Mouse (Mus musculus) MEL (cell line): ENCODE measurements around the gene Igflr1.

Source experiments
- CTCF ChIP-seq, 3 experiments: IDR thresholded peaks in 2 of 3; conservative IDR thresholded peaks in 1 of 3; 2 replicates each; pipeline ENCODE4 v1.5.1; 2011 to 2012; ENCODE audit warnings: low read length in 3 of 3, low read depth in 2 of 3, mild to moderate bottlenecking in 2 of 3, improper control_type of control experiment in 1 of 3, inconsistent platforms in 1 of 3, mixed read lengths in 1 of 3, moderate library complexity in 1 of 3; ENCODE audit not compliant: control insufficient read depth in 1 of 3, insufficient read depth in 1 of 3, poor library complexity in 1 of 3, severe bottlenecking in 1 of 3
- E2F4 ChIP-seq: IDR thresholded peaks from 2 replicates; pipeline ENCODE4 v1.6.1; 2011; ENCODE audit warnings: low read depth, low read length, improper control_type of control experiment, borderline replicate concordance
- ELF1 ChIP-seq: IDR thresholded peaks from 2 replicates; pipeline ENCODE4 v1.6.1; 2014; ENCODE audit warnings: low read depth, mild to moderate bottlenecking, inconsistent platforms, low read length, improper control_type of control experiment, moderate library complexity
- EP300 ChIP-seq, 2 experiments: IDR thresholded peaks; 2 replicates each; pipeline ENCODE4 v1.6.1; 2011; ENCODE audit warnings: improper control_type of control experiment in 2 of 2, low read length in 2 of 2, low read depth in 1 of 2, mild to moderate bottlenecking in 1 of 2
- GATA1 ChIP-seq: IDR thresholded peaks from 2 replicates; pipeline ENCODE4 v1.6.1; 2011; ENCODE audit warnings: low read depth, low read length, improper control_type of control experiment
- JUND ChIP-seq: IDR thresholded peaks from 2 replicates; pipeline ENCODE4 v1.6.1; 2011; ENCODE audit warnings: low read depth, mild to moderate bottlenecking, improper control_type of control experiment, low read length
- MAX ChIP-seq: IDR thresholded peaks from 2 replicates; pipeline ENCODE4 v1.6.1; 2011; ENCODE audit warnings: low read length, improper control_type of control experiment
- MEF2A ChIP-seq: IDR thresholded peaks from 2 replicates; pipeline ENCODE4 v1.6.1; 2014; ENCODE audit warnings: low read depth, mild to moderate bottlenecking, inconsistent platforms, low read length, improper control_type of control experiment; ENCODE audit not compliant: poor library complexity, insufficient replicate concordance, severe bottlenecking; ENCODE audit errors: extremely low read depth
- MXI1 ChIP-seq: IDR thresholded peaks from 2 replicates; pipeline ENCODE4 v1.6.1; 2011; ENCODE audit warnings: mild to moderate bottlenecking, low read depth, low read length, improper control_type of control experiment
- POLR2A ChIP-seq, 2 experiments: IDR thresholded peaks; 2 replicates each; pipeline ENCODE4 v1.6.1; 2011 to 2012; ENCODE audit warnings: low read length in 2 of 2, mild to moderate bottlenecking in 2 of 2, control low read depth in 1 of 2, improper control_type of control experiment in 1 of 2, low read depth in 1 of 2, moderate library complexity in 1 of 2; ENCODE audit not compliant: control insufficient read depth in 1 of 2, insufficient read depth in 1 of 2, poor library complexity in 1 of 2
- RCOR1 ChIP-seq: IDR thresholded peaks from 2 replicates; pipeline ENCODE4 v1.6.1; 2012; ENCODE audit warnings: low read depth, mild to moderate bottlenecking, inconsistent platforms, low read length, improper control_type of control experiment
- USF1 ChIP-seq: IDR thresholded peaks from 2 replicates; pipeline ENCODE4 v1.6.1; 2014; ENCODE audit warnings: low read depth, mild to moderate bottlenecking, inconsistent platforms, low read length, improper control_type of control experiment, moderate library complexity
- USF2 ChIP-seq, 2 experiments: IDR thresholded peaks; 2 replicates each; pipeline ENCODE4 v1.6.1; 2011 to 2012; ENCODE audit warnings: improper control_type of control experiment in 2 of 2, low read length in 2 of 2, borderline replicate concordance in 1 of 2, inconsistent platforms in 1 of 2, low read depth in 1 of 2, mild to moderate bottlenecking in 1 of 2; ENCODE audit not compliant: insufficient read depth in 1 of 2
- ZNF384 ChIP-seq: IDR thresholded peaks from 2 replicates; pipeline ENCODE4 v1.6.1; 2012; ENCODE audit warnings: low read depth, mild to moderate bottlenecking, inconsistent platforms, low read length, improper control_type of control experiment

DNA sequence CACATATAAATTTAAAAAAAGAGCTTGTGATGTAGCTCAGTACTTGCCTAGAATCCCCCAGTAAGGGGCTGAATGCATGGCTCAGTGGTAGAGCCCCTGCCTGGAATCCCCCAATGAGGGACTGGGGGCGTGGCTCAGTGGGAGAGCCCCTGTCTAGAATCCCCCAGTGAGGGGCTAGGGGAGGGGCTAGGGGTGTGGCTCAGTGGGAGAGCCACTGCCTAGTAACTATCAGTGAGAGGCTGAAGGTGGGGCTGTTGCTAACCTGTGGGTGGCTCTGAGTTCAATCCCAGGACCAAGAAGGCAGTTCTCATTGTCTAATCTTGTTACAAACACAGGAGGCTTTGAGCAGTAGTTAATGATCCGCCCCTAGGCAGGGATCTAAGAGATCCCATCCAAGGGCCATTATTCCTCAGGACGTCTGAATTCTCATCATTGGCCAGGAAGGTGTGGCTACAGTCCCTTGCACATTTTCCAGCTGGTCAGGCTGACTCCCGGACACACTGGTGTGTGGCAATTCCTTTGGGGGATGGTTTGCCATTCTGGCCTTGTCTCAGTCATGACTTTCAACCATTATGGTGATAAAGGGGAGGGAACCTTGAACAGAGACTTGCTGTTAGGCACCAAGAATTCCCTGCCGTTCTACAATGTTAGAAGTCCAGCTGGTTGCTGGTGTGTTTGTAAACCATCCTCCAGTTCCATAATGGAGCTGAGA is 50.0 kb downstream of the Igflr1 start:
- TF ChIP-seq POLR2A (IDR thresholded peaks at IDR 0.05; ENCODE audit: control insufficient read depth in 1 of 2, insufficient read depth in 1 of 2, low read depth in 1 of 2, low read length in 2 of 2, poor library complexity in 1 of 2) (no peak), EP300 (IDR thresholded peaks at IDR 0.05; ENCODE audit: low read depth in 1 of 2, low read length in 2 of 2) (no peak), CTCF (IDR thresholded peaks at IDR 0.05 in 2 of 3, conservative IDR thresholded peaks at IDR 0.05 in 1 of 3; ENCODE audit: control insufficient read depth in 1 of 3, insufficient read depth in 1 of 3, low read depth in 2 of 3, low read length in 3 of 3, poor library complexity in 1 of 3, severe bottlenecking in 1 of 3) (no peak), MAX (no peak), USF1 (no peak), MXI1 (no peak), ZNF384 (no peak), GATA1 (peak; percentile 45; the same call in 1 of the 2 replicates), RCOR1 (no peak), E2F4 (no peak), ELF1 (no peak), JUND (no peak), MEF2A (no peak), USF2 (IDR thresholded peaks at IDR 0.05; ENCODE audit: borderline replicate concordance in 1 of 2, insufficient read depth in 1 of 2, low read depth in 1 of 2, low read length in 2 of 2) (no peak)
